Mouse (Mus musculus): ENCODE data around the gene Ttyh1.
A peak's percentile ranks its signal among the peaks of the same experiment; 100 is the strongest.
"Not testable (repeated sequence)": the region's sequence is repeated elsewhere in the genome, so short reads cannot be mapped to it uniquely, and the experiment has no call there.

Gene Ttyh1

GRCm38 (mm10) chr7:4144766-4145551 lies 25.8 kb downstream of the Ttyh1 start:
- DNase-seq, result peak; percentile 14 to 22

GRCm38 (mm10) chr7:4145552-4146190 lies 26.5 kb downstream of the Ttyh1 start:
- peak; percentile 66 to 76 for DNase-seq

GRCm38 (mm10) chr7:4146241-4147180 lies 27.3 kb downstream of the Ttyh1 start:
- peak; percentile 19 to 34 for DNase-seq

- DNase-seq, result peak in 1 of 2 experiments; percentile 28
Measured at GRCm38 (mm10) chr7:4147371-4147770, 28.2 kb downstream of the Ttyh1 start.

- no peak for DNase-seq
Measured at GRCm38 (mm10) chr7:4147836-4148235, 28.6 kb downstream of the Ttyh1 start.

GRCm38 (mm10) chr7:4148341-4149208 lies 29.4 kb downstream of the Ttyh1 start:
- peak in 1 of 2 experiments; percentile 43 for DNase-seq

- peak; percentile 93 to 95 for DNase-seq
Measured at GRCm38 (mm10) chr7:4149209-4150054, 30.2 kb downstream of the Ttyh1 start.

- peak; percentile 58 to 66 for DNase-seq
Measured at GRCm38 (mm10) chr7:4150059-4150541, 30.9 kb downstream of the Ttyh1 start, which contains the start of gene Leng9. Gene Leng9, minus strand, starts transcription at chr7:4150374.

GRCm38 (mm10) chr7:4150811-4151221 lies 31.6 kb downstream of the Ttyh1 start:
- peak; percentile 76 to 81 for DNase-seq

- peak in 1 of 2 experiments; percentile 51 for DNase-seq
Measured at GRCm38 (mm10) chr7:4151241-4151640, 32.0 kb downstream of the Ttyh1 start.

- no peak for DNase-seq
Measured at GRCm38 (mm10) chr7:4154356-4154755, 35.1 kb downstream of the Ttyh1 start.

- no peak for DNase-seq
Measured at GRCm38 (mm10) chr7:4154976-4155375, 35.8 kb downstream of the Ttyh1 start.

GRCm38 (mm10) chr7:4161596-4161995 lies 42.4 kb downstream of the Ttyh1 start:
- not testable (repeated sequence) for DNase-seq

GRCm38 (mm10) chr7:4163571-4164072 lies 44.4 kb downstream of the Ttyh1 start:
- no peak for DNase-seq

GRCm38 (mm10) chr7:4164090-4164910 lies 45.1 kb downstream of the Ttyh1 start, which contains the start of gene Cdc42ep5:
Gene Cdc42ep5, minus strand, starts transcription at chr7:4164860.
- no peak for DNase-seq

GRCm38 (mm10) chr7:4165286-4165685 lies 46.1 kb downstream of the Ttyh1 start:
- DNase-seq, result no peak

GRCm38 (mm10) chr7:4167098-4167497 lies 47.9 kb downstream of the Ttyh1 start:
- DNase-seq, result no peak

GRCm38 (mm10) chr7:4170193-4170938 lies 51.2 kb downstream of the Ttyh1 start:
- no peak for DNase-seq

- DNase-seq, result no peak
Measured at GRCm38 (mm10) chr7:4178438-4178837, 59.2 kb downstream of the Ttyh1 start.
